Mouse (Mus musculus): ENCODE data around the gene Abi3.

Abi3 gene

GRCm38 (mm10) chr11:95838999-95839868 lies 3.0 kb downstream of the Abi3 start:
- DNase-seq (ENCODE audit: low spot score) = no peak

DNA sequence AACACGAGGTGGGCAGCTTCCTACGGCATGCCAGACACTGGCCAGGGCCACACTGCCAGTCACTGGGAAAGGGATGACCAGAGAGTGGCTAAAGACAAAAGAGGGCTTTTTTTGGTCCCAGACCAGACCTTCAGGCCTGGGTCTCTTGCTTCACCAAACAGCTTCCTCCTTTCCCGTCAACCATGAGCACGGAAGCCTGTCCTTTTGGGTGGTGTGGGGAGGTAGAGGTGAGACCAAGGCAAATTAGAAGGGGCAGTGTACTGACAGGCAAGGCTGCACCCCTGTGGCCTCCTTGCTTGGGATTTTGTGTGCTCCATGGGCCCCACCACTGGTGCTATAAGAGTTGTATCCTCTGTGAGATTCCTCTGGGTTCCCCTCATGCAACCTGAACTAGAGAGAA lies 3.7 kb downstream of the Abi3 start:
- no peak for DNase-seq (ENCODE audit: low spot score)

GRCm38 (mm10) chr11:95837059-95837458 lies 5.2 kb downstream of the Abi3 start, which contains the start of gene Gngt2:
Gene Gngt2, plus strand, starts transcription at chr11:95837216.
- peak; percentile 82 for DNase-seq (ENCODE audit: low spot score)

GRCm38 (mm10) chr11:95836433-95836832 lies 5.8 kb downstream of the Abi3 start:
- no peak for DNase-seq (ENCODE audit: low spot score)

DNA sequence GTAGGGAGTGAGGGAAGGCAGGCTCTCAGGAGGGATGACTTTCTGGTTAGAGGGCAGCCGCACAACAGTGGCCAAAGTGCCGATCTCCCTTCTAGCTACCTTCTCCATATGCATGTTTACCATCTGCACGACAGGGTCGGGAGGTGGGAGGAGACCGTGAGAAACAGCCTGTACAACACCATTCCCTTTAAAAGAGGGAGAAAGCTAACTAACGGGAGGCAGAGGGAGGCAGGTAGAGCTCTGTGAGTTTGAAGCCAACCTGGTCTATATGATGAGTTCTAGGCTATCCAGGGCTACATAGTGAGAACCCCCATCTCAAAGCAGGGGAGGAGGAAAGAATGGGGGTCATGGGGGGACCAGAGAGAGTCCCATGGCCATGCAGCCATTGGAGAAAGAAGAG lies 6.4 kb downstream of the Abi3 start:
- DNase-seq (ENCODE audit: low spot score) = no peak

GRCm38 (mm10) chr11:95834742-95835710 lies 7.2 kb downstream of the Abi3 start:
- DNase-seq (ENCODE audit: low spot score) = no peak

DNA sequence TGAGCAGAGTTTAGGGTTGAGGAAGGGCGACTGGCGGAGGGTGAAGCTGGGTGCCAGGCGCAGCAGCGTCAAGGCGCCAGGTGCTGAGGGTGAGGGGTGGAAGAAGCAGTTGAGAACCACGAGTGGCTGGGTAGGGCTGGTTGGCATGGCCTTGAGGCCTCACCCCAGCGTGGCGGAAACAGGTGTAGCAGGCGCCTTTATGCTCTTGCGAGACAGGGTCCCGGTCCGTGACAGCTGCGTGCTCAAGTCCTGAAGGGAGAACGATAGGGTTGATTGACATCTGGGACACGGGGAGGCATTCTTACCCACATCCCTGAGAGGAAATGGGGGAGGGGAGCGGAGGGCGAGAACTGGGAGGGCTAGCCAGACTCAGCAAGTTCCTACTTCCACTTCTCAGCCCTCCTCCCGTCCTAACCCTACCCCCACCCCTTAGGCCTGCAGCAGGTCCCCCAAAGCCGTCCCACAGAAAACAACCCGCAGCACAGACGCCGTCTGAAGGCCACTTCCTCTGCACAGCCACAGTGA lies 8.1 kb downstream of the Abi3 start:
- DNase-seq (ENCODE audit: low spot score) = no peak

- no peak for DNase-seq (ENCODE audit: low spot score)
Measured at GRCm38 (mm10) chr11:95833631-95834142, 8.6 kb downstream of the Abi3 start.

- DNase-seq (ENCODE audit: low spot score) = no peak
Measured at GRCm38 (mm10) chr11:95833006-95833570, 9.2 kb downstream of the Abi3 start.

DNA sequence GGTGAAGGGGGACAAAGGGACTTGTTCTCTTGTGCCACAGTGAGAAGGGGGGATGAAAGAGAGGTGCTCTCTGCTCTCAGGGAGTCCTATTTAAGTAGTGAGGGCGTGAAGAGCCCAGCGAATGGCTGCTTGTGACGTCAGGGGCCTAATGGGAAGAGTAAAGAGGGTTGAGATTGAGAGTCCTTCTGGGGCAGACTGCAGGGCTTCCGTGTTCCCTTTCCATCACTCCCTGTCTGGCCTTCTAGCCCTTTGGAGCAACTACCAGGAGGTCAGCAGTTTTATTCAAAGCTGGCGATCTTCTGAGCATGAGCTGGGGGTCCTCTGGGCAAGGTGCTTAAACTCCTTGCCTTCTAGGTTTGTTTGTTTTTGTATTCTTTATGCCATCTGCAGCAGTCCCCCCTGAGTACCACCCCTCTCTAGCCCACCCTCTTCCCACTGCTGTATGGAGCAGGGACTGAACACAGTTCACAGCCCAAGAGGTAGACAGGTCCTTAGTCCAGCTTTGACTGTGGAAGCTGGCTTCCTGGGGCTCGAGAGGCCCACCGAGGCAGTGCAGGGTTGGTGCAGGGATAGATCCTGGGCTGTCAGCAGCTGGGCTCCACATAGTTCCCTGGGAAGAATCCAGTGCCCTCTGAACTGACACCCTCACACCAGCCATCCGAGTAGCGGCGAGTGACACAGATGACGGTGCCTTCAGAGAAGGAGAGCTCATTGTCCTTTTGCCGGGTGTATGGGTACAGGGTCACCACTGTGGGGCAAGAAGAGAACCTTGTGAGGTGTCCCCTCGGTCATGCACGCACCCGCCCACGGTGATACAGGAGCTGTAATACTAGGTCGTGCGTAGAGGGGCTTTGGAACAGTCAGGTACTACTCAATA lies 9.9 kb downstream of the Abi3 start:
- no peak for DNase-seq (ENCODE audit: low spot score)

GRCm38 (mm10) chr11:95831641-95832040 lies 10.6 kb downstream of the Abi3 start:
- DNase-seq (ENCODE audit: low spot score) = no peak

- no peak for DNase-seq (ENCODE audit: low spot score)
Measured at GRCm38 (mm10) chr11:95831276-95831619, 11.0 kb downstream of the Abi3 start.

GRCm38 (mm10) chr11:95830411-95831275 lies 11.6 kb downstream of the Abi3 start:
- no peak for DNase-seq (ENCODE audit: low spot score)

DNA sequence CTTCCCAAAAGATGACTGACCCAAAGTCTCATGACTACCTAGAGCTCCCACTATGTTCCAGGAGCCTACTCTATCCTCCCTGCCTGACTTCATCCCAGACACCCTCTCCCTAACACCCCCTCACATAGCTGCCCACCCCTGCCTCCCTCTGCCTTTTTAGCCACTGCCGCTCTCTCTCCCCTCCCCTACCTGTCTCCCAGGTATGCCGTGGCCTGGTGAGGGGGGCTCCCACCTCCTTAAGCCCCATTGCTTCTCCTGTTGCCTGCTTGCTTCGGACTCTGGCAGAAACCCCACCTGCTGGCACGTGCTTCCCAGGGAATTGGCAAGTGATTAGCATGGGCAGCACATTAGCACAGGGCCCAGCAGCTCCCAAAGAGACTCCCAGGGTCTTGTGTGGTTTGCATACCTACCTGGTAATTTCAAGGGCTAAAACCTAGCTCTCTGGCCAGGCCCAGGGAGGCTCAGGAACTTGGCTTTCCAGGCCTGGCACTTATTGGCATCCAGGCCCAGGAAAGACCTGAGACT lies 12.7 kb downstream of the Abi3 start:
- no peak for DNase-seq (ENCODE audit: low spot score)

- DNase-seq (ENCODE audit: low spot score) = no peak
Measured at GRCm38 (mm10) chr11:95828181-95828964, 13.9 kb downstream of the Abi3 start.

- peak; percentile 80 for DNase-seq (ENCODE audit: low spot score)
Measured at GRCm38 (mm10) chr11:95827464-95828085, 14.7 kb downstream of the Abi3 start.

DNA sequence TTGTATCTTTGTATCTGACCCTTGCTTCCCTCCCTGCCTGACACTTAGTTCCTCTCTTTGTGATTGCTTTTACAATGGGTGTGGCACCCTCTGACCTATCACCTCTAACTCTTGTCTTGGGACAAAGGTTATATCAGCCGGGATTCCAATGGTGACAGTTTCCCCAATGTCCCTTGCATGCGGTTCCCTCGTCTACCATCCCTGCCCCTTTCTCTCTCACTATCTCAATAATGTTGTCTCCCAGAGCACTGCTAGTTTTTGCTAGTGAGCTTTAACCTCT lies 15.2 kb downstream of the Abi3 start:
- DNase-seq (ENCODE audit: low spot score) = no peak

DNA sequence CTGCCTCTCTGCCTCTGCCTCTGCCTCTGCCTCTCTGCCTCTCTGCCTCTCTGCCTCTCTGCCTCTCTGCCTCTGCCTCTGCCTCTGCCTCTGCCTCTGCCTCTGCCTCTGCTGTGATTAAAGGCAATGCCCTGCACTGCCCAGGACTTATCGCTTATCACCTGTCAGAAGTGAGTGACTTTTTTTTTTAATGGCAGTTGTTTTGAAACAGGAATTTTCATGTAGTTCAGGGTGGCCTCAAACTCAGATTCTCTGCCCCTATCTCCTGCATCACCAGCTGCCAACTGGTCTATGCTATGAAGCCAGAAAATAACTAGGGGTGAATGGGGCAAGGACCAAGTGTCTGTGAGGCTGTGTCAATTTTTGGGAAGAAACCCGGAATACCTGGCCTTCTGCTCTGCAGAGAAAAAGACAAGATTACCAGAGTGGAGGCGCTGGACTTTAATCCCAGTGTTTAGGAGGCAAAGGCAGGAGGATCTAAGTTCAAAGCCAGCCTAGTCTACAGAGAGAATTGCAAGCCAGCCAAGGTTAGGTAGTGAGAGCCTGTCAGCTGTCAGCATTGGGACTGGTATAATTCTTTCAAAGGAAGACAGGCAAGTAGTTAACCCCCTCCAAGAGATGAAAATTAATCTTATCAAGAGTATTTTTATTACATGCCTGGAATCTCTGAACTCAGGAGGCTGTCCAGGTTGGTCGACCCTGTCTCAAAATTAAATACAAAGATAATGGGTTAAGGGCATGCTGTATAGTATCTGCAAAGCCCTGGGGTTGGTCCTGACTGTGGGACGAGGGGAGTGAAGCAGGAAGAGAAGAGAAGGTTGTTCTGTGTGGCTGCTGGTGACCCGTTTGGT lies 15.7 kb downstream of the Abi3 start:
- no peak for DNase-seq (ENCODE audit: low spot score)
